Mouse (Mus musculus): ENCODE measurements around the gene Mgll.

The Mgll gene

GRCm38 (mm10) chr6:88832663-88833062, 108.5 kb downstream of the Mgll start:
- DNase-seq = no peak

- DNase-seq = no peak
Observed at GRCm38 (mm10) chr6:88833340-88834140, 109.3 kb downstream of the Mgll start.

GRCm38 (mm10) chr6:88835047-88835446, 110.8 kb downstream of the Mgll start:
- peak; percentile 30 for DNase-seq

- no peak for DNase-seq
Observed at GRCm38 (mm10) chr6:88836178-88836819, 112.1 kb downstream of the Mgll start.

GRCm38 (mm10) chr6:88837999-88838398, 113.8 kb downstream of the Mgll start:
- no peak for DNase-seq

GRCm38 (mm10) chr6:88838613-88839012, 114.4 kb downstream of the Mgll start:
- DNase-seq = no peak

- DNase-seq = no peak
Observed at GRCm38 (mm10) chr6:88839135-88839970, 115.1 kb downstream of the Mgll start.

GRCm38 (mm10) chr6:88840211-88840610, 116.0 kb downstream of the Mgll start:
- no peak for DNase-seq

GRCm38 (mm10) chr6:88840791-88841513, 116.7 kb downstream of the Mgll start:
- DNase-seq = no peak

GRCm38 (mm10) chr6:88841514-88841780, 117.2 kb downstream of the Mgll start:
- no peak for DNase-seq

GRCm38 (mm10) chr6:88841781-88842689, 117.8 kb downstream of the Mgll start, which contains the start of gene Abtb1:
Gene Abtb1, minus strand, starts transcription at chr6:88841984.
- peak; percentile 97 for DNase-seq

GRCm38 (mm10) chr6:88842731-88843151, 118.5 kb downstream of the Mgll start:
- peak; percentile 55 for DNase-seq

- DNase-seq = no peak
Observed at GRCm38 (mm10) chr6:88843241-88843640, 119.0 kb downstream of the Mgll start.

GRCm38 (mm10) chr6:88843781-88844725, 119.8 kb downstream of the Mgll start:
- DNase-seq = no peak

- no peak for DNase-seq
Observed at GRCm38 (mm10) chr6:88844901-88845565, 120.8 kb downstream of the Mgll start.

GRCm38 (mm10) chr6:88847571-88847970, 123.4 kb downstream of the Mgll start:
- no peak for DNase-seq

- peak; percentile 59 for DNase-seq
Observed at GRCm38 (mm10) chr6:88849270-88849669, 125.1 kb downstream of the Mgll start.

- DNase-seq = no peak
Observed at GRCm38 (mm10) chr6:88850034-88850433, 125.8 kb downstream of the Mgll start.

- DNase-seq = no peak
Observed at GRCm38 (mm10) chr6:88854509-88854908, 130.3 kb downstream of the Mgll start.

- peak; percentile 72 for DNase-seq
Observed at GRCm38 (mm10) chr6:88855636-88856035, 131.4 kb downstream of the Mgll start.

Measured in thymus, postnatal 14 days (tissue).